Mouse (Mus musculus): Measurements from ENCODE around the gene Bpifb9a. TPM values are rescaled to one million over a fixed set of nuclear protein-coding genes. Genes with fewer than 3 reads are reported as not detected.
"Not testable (repeated sequence)": the region's sequence is repeated elsewhere in the genome, so short reads cannot be mapped to it uniquely, and the experiment has no call there.

Gene Bpifb9a
- polyA plus RNA-seq, 1 experiment from 2014 or later, result not detected

DNA sequence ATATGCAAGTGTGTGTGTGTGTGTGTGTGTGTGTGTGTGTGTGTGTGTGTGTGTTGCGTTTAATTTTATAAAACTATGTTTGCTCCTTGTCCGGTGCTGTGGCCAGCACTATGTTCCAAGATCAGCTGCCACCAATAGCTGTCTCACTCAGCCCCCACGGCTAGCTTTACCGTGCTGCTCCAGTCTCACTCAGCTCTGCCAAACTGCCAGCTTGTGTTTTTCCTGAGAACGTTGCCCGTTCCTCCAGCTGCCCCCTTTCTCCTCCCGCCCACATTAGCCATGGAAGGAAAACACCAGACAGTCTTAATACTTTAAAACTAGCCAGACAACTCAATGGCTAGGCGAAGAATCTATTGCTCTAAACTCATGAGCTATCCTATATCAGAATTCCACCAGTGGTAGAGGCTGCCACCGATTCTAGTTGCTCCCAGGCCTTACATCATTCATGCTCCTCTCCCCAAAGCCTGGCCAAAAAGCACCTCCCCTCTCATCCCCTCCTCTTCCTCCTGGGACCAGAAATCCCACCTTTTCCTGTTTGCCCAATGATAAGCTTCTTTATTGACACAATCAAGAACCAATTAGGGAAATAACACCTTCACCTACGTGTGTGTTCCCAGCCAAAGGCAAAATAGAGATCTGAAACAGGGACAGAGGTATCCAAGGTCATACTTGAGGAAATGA, 14.2 kb upstream of the Bpifb9a start:
- Histone ChIP-seq H3K4me1 (no peaks in the 10 kb centered on the region), H3K36me3 (no peaks in the 10 kb centered on the region), H3K27ac (no peak overlapping the region), H3K27me3 (no peaks in the 10 kb centered on the region), H3K4me3 (no peak overlapping the region), H3K9me3 (no peaks in the 10 kb centered on the region), H3K4me2 (no peak overlapping the region), H3K9ac (no peak overlapping the region)
- WGBS, result 78% methylated on average over 10 of the region's 10 CpGs
- ATAC-seq (ENCODE audit: borderline replicate concordance, extremely low read depth, low FRiP score, low TSS enrichment), result no peak

DNA sequence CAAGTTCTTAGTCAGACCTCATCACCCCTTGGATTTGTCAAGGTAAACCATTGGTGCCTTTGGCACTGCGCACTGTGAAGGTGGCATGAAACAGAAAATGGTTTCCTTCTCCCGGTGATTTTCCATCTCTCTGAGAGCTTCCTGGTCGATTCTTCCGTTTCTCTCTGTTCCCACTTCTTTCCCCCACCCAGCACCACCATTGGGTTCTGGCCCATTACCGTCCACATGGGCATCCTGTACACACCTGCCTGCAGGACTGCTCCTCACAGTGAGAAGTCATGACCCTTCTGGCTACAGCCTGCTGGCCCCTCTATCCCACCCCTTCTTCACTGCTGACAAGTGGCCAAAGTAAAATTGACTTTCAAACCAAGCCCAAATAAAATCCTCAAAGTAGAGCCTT, 12.3 kb upstream of the Bpifb9a start:
- Histone ChIP-seq H3K4me3 (no peak overlapping the region), H3K27ac (no peak overlapping the region), H3K36me3 (no peaks in the 10 kb centered on the region), H3K27me3 (no peaks in the 10 kb centered on the region), H3K9ac (no peak overlapping the region), H3K4me2 (no peak overlapping the region), H3K4me1 (no peaks in the 10 kb centered on the region), H3K9me3 (no peaks in the 10 kb centered on the region)
- 86% methylated on average over 5 of the region's 5 CpGs for WGBS
- no peak for ATAC-seq (ENCODE audit: borderline replicate concordance, extremely low read depth, low FRiP score, low TSS enrichment)

DNA sequence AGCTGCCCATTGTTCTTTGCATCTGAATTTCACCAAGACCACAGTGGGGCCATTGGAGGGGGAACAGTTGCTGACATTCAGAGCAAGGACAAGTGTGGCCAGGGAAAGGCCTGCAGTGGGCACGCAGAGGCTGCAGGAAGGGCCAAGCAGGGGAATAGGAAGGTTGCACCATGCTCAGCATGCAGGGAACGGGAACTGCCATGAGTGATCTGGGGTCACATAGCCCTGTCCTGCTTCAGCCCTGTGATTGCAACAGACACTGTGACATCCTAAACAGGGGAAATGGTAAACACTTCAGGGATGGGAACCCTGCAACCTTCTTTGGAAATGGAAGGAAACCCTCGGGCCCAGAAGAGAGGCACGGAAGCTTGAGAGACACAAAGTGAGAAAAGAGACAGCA, 2.4 kb upstream of the Bpifb9a start:
- not testable (repeated sequence) for H3K9ac ChIP-seq; H3K27ac ChIP-seq; H3K27me3 ChIP-seq; H3K9me3 ChIP-seq; H3K36me3 ChIP-seq; H3K4me2 ChIP-seq; H3K4me3 ChIP-seq; H3K4me1 ChIP-seq; ATAC-seq (ENCODE audit: borderline replicate concordance, extremely low read depth, low FRiP score, low TSS enrichment)
- WGBS, result 64% methylated on average over 2 of the region's 4 CpGs

- ATAC-seq (ENCODE audit: borderline replicate concordance, extremely low read depth, low FRiP score, low TSS enrichment), result no peak
- Histone ChIP-seq H3K9ac (no peak overlapping the region), H3K4me3 (no peak overlapping the region), H3K27me3 (no peaks in the 10 kb centered on the region), H3K36me3 (no peaks in the 10 kb centered on the region), H3K9me3 (no peaks in the 10 kb centered on the region), H3K4me2 (no peak overlapping the region), H3K4me1 (no peaks in the 10 kb centered on the region), H3K27ac (no peak overlapping the region)
- 78% methylated on average over 4 of the region's 4 CpGs for WGBS
Observed at GRCm38 (mm10) chr2:154255770-154256169, 1.9 kb upstream of the Bpifb9a start.

- 78% methylated on average over 3 of the region's 3 CpGs for WGBS
- H3K4me2 ChIP-seq; ATAC-seq (ENCODE audit: borderline replicate concordance, extremely low read depth, low FRiP score, low TSS enrichment); H3K27me3 ChIP-seq; H3K27ac ChIP-seq; H3K36me3 ChIP-seq; H3K4me3 ChIP-seq; H3K9me3 ChIP-seq; H3K4me1 ChIP-seq; H3K9ac ChIP-seq: not testable (repeated sequence)
Observed at GRCm38 (mm10) chr2:154264397-154264796, 6.7 kb downstream of the Bpifb9a start.

DNA sequence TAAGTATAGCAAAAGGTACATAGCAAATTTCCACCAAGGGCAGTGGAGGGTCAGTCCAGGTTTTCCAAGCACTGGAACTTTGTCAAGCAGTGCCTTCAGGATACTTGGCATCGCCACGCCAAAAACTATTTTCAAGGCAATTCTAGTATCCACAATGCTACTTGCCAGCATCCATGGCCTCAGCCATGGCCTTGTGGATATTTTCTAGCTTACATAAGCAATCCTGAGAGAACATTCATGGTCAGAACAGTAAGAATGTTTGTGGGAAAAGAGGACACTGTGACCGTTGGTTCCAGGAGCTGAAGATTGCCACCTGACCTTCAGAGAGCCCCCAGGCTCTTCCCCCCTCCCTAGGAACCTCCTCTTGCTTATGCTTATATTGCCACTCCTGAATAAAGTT, 34.2 kb downstream of the Bpifb9a start:
- not testable (repeated sequence) for H3K4me3 ChIP-seq; H3K4me1 ChIP-seq; H3K36me3 ChIP-seq; H3K9ac ChIP-seq; H3K4me2 ChIP-seq; H3K9me3 ChIP-seq; ATAC-seq (ENCODE audit: borderline replicate concordance, extremely low read depth, low FRiP score, low TSS enrichment); H3K27me3 ChIP-seq; H3K27ac ChIP-seq
- 81% methylated on average over 3 of the region's 3 CpGs for WGBS

DNA sequence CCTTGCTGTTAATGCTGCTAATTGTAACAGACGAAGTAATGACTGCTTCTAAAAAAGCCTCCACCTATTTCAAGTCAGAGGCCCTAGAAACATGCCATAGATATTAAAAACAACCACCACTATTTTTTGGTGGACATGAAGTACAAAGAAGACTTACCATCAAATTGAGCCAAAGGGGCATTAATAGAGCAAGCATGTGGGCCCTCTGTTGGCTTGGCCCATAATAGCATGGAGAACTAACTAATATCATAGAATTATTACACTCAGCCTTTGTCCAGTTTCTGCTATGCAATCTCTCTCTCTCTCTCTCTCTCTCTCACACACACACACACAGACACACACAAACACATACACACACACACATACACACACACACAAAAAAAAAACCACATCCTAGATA, 35.2 kb downstream of the Bpifb9a start:
- Histone ChIP-seq H3K4me2 (no peak overlapping the region), H3K9ac (no peak overlapping the region), H3K4me3 (no peak overlapping the region), H3K27ac (no peak overlapping the region), H3K4me1 (no peaks in the 10 kb centered on the region), H3K9me3 (no peaks in the 10 kb centered on the region), H3K27me3 (no peaks in the 10 kb centered on the region), H3K36me3 (no peaks in the 10 kb centered on the region)
- whole genome bisulfite sequencing, result 77% methylated on average over 1 of the region's 1 CpGs
- ATAC-seq (ENCODE audit: borderline replicate concordance, extremely low read depth, low FRiP score, low TSS enrichment), result no peak

- not testable (repeated sequence) for H3K9ac ChIP-seq; H3K9me3 ChIP-seq; H3K4me1 ChIP-seq; ATAC-seq (ENCODE audit: borderline replicate concordance, extremely low read depth, low FRiP score, low TSS enrichment); H3K27ac ChIP-seq; H3K36me3 ChIP-seq; H3K27me3 ChIP-seq
- H3K4me2 ChIP-seq, result peak overlapping the region; percentile 41
- H3K4me3 ChIP-seq, result 0 out of 2 replicates have a peak overlapping the region, but pooled peaks have one; percentile 15
- 3% methylated on average over 10 of the region's 10 CpGs for WGBS
Observed at GRCm38 (mm10) chr2:154294746-154295145, 37.1 kb downstream of the Bpifb9a start.

DNA sequence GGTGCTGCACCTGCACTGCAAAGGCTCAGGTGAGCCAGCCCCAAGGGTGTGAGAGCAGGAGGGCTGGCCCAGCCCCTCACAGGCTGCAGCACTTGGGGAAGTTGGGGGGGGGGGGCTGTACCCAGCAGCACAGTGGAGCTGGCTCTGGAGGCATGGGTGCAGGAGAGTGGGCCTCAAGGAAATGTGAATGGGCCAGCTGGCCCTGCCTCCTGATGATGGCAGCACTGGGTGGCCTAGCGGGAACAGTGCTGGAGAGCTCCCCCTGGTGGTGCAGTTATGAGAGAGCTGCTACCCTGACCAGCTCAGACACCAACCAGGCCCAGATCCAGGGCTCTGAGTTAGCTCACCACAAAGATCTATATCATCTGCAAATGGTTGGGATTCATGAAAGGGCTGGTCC, 42.8 kb downstream of the Bpifb9a start:
- H3K27ac ChIP-seq, result no peak overlapping the region
- no peaks in the 10 kb centered on the region for H3K9me3 ChIP-seq
- WGBS, result 0% methylated on average over 1 of the region's 1 CpGs
- no peak overlapping the region for H3K9ac ChIP-seq
- ATAC-seq (ENCODE audit: borderline replicate concordance, extremely low read depth, low FRiP score, low TSS enrichment), result peak; percentile 59
- no peaks in the 10 kb centered on the region for H3K27me3 ChIP-seq
- no peak overlapping the region for H3K4me2 ChIP-seq
- H3K4me1 ChIP-seq, result no peaks in the 10 kb centered on the region
- no peaks in the 10 kb centered on the region for H3K36me3 ChIP-seq
- no peak overlapping the region for H3K4me3 ChIP-seq

- ATAC-seq (ENCODE audit: borderline replicate concordance, extremely low read depth, low FRiP score, low TSS enrichment), result no peak
- Histone ChIP-seq H3K27ac (no peak overlapping the region), H3K4me3 (no peak overlapping the region), H3K4me1 (no peaks in the 10 kb centered on the region), H3K27me3 (no peaks in the 10 kb centered on the region), H3K4me2 (no peak overlapping the region), H3K9ac (no peak overlapping the region), H3K9me3 (no peaks in the 10 kb centered on the region), H3K36me3 (no peaks in the 10 kb centered on the region)
- 74% methylated on average over 3 of the region's 3 CpGs for WGBS
Observed at GRCm38 (mm10) chr2:154301763-154302162, 44.1 kb downstream of the Bpifb9a start.

DNA sequence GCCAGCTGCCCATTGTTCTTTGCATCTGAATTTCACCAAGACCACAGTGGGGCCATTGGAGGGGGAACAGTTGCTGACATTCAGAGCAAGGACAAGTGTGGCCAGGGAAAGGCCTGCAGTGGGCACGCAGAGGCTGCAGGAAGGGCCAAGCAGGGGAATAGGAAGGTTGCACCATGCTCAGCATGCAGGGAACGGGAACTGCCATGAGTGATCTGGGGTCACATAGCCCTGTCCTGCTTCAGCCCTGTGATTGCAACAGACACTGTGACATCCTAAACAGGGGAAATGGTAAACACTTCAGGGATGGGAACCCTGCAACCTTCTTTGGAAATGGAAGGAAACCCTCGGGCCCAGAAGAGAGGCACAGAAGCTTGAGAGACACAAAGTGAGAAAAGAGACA, 47.0 kb downstream of the Bpifb9a start:
- not testable (repeated sequence) for H3K36me3 ChIP-seq; H3K27ac ChIP-seq; H3K4me2 ChIP-seq; H3K4me3 ChIP-seq; H3K9ac ChIP-seq; H3K4me1 ChIP-seq; H3K27me3 ChIP-seq; ATAC-seq (ENCODE audit: borderline replicate concordance, extremely low read depth, low FRiP score, low TSS enrichment); H3K9me3 ChIP-seq
- 62% methylated on average over 1 of the region's 3 CpGs for WGBS

GRCm38 (mm10) chr2:154306927-154307326, 49.3 kb downstream of the Bpifb9a start, which contains the start of gene Bpifb9b:
Gene Bpifb9b (plus strand): TSS chr2:154307227.
- not testable (repeated sequence) for H3K9me3 ChIP-seq; H3K4me1 ChIP-seq; H3K36me3 ChIP-seq; H3K27ac ChIP-seq; H3K4me3 ChIP-seq; ATAC-seq (ENCODE audit: borderline replicate concordance, extremely low read depth, low FRiP score, low TSS enrichment); H3K4me2 ChIP-seq; H3K9ac ChIP-seq; H3K27me3 ChIP-seq
- 75% methylated on average over 4 of the region's 4 CpGs for WGBS

DNA sequence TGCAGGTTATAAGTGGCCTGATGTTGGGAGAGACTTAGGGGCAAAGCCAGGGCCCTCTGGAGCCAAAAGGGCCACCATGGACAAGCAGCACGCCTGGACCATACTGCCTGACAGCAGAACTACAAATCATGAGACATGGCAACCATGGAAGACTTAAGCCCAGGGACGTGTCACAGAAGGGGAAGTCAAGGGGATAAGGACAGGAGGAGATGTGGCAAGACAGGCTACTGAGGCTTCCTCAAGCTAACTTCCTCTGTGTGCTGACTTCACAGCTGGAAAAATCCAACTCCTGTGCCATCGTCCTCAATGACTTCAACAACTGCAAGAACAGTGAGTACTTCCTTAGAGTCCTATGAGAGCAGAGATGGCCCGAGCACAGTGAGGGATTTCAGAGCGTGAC, 56.1 kb downstream of the Bpifb9a start:
- H3K4me2 ChIP-seq; H3K9me3 ChIP-seq; H3K4me1 ChIP-seq; H3K27me3 ChIP-seq; H3K27ac ChIP-seq; H3K36me3 ChIP-seq; ATAC-seq (ENCODE audit: borderline replicate concordance, extremely low read depth, low FRiP score, low TSS enrichment); H3K9ac ChIP-seq; H3K4me3 ChIP-seq: not testable (repeated sequence)
- 59% methylated on average over 5 of the region's 5 CpGs for WGBS

All from lung, embryonic 15.5 days (tissue).